Mouse (Mus musculus) spleen, postnatal 0 days (tissue): Measurements from ENCODE around the gene Smr2. TPM values are rescaled to one million over a fixed set of nuclear protein-coding genes. Genes with fewer than 3 reads are reported as not detected.

Experiments used
- polyA plus RNA-seq: library from polyadenylated mRNA; unstranded; fragments of >200 nt; fragmentation: Nextera tagmentation; extraction: Ambion mirVana; gene quantifications from 2 replicates; pipeline ENCODE4 v1.2.1, GENCODE M21; 2015

Gene Smr2
- polyA plus RNA-seq, result not detected in 2 replicates

DNA sequence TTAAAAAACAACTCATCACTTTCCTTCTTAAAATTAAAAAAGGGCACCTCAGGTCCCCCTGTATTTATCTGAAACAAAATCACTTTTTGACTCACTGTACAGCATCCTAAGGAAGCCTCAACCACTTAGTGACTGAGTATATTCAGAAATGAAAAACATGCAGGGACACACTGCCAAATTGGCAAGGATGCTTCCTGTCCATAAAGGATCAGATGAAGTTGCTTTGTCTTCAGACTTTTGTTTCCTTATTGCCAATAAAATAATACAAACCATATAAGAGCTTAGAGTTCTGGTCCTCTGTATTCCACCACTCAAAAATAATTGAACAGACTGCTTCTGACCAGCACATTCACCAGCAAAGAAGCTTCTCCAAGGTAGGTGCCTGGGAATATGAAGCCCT lies at the start of gene Smr2:
Gene Smr2, plus strand, starts transcription at position 301 of the 400 bp plus-strand sequence.

DNA sequence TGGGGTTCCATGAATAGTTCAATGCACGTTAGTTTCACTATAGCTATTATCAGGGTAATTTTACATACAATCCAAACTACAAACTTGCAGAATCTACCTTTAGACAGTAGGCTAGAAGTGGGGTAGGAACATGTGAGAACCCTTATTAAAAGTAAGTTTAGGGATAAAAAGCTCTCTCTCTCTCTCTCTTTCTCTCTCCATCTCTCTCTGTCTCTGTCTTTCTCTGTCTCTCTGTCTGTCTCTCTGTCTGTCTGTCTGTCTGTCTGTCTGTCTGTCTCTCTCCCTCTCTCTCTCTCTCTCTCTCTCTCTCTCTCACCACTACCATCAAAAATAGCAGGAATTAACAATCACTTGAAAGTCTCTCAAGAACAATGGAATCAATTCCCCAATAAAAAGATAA lies 25.1 kb downstream of the Smr2 start, which contains the start of gene Gm11116:
Gene Gm11116, minus strand, starts transcription at position 101 of the 400 bp plus-strand sequence.

GRCm38 (mm10) chr5:88153999-88154398 lies 67.6 kb downstream of the Smr2 start, which contains the start of gene Gm11115:
TSS of gene Gm11115 (minus strand) at chr5:88154099.

Other genes with a start within 250 kb of the Smr2 start
- gene Odam, start 201.5 kb upstream of the Smr2 start, polyA plus RNA-seq, result not detected in 2 replicates
- gene Csn3, start 161.0 kb upstream of the Smr2 start, polyA plus RNA-seq, result 0.22 and 0.24 TPM in 2 replicates
- not detected in 2 replicates for gene 2310003L06Rik, start 117.1 kb upstream of the Smr2 start, polyA plus RNA-seq
- gene Gm28434, start 117.0 kb upstream of the Smr2 start, polyA plus RNA-seq, result not detected in 2 replicates
- not detected in 2 replicates for gene Cabs1, start 107.1 kb upstream of the Smr2 start, polyA plus RNA-seq
- gene Smr3a, start 84.0 kb upstream of the Smr2 start, polyA plus RNA-seq, result not detected in 2 replicates
- gene Gm11116, start 25.0 kb downstream of the Smr2 start, polyA plus RNA-seq, result not detected in 2 replicates
- gene Gm11115, start 67.5 kb downstream of the Smr2 start, polyA plus RNA-seq, result not detected in 2 replicates
- not detected in 2 replicates for gene Gm7714, start 182.4 kb downstream of the Smr2 start, polyA plus RNA-seq
- not detected in 2 replicates for gene Prol1, start 230.8 kb downstream of the Smr2 start, polyA plus RNA-seq